In genomic region chr8:46859164-46859846, GRCm38 (mm10) we compare ENCODE assay signal across 8 mouse cellular contexts.
A peak's percentile ranks its signal among the peaks of the same experiment; 100 is the strongest.
DNase-seq lines count a peak whose midpoint lies in the region; ATAC-seq lines count a peak whose summit lies in the region.

No protein-coding gene starts in this region.

- DNase-seq in embryo, embryonic 10.5 days (ENCODE audit: low spot score), result peak; percentile 29
- no peak for DNase-seq in embryo, embryonic 9.5 days (ENCODE audit: extremely low spot score)
- no peak for DNase-seq in midbrain, embryonic 10.5 days (ENCODE audit: low spot score)
- no peak for DNase-seq in midbrain, embryonic 11.5 days (ENCODE audit: low spot score, missing footprints)
- peak; percentile 66 for DNase-seq in lung, postnatal 10 days
- DNase-seq in thymus, postnatal 14 days, result peak; percentile 54
- no peak for DNase-seq in forebrain, embryonic 11.5 days (ENCODE audit: low spot score)
- no peak for DNase-seq in layer of hippocampus, postnatal 36 days

- H3K9me3 ChIP-seq in midbrain, embryonic 10.5 days (replicated peaks), result no peaks in the 10 kb centered on the region
- H3K9me3 ChIP-seq in midbrain, embryonic 11.5 days (ENCODE audit: control insufficient read depth, low read length), result no peaks in the 10 kb centered on the region
- H3K9me3 ChIP-seq in forebrain, embryonic 11.5 days (ENCODE audit: control insufficient read depth, low read length), result no peaks in the 10 kb centered on the region

- H3K27me3 ChIP-seq in midbrain, embryonic 10.5 days (ENCODE audit: low read depth, poor library complexity, severe bottlenecking), result no peaks in the 10 kb centered on the region
- no peaks in the 10 kb centered on the region for H3K27me3 ChIP-seq in midbrain, embryonic 11.5 days (ENCODE audit: control insufficient read depth, insufficient read depth, low read length)
- no peaks in the 10 kb centered on the region for H3K27me3 ChIP-seq in forebrain, embryonic 11.5 days (ENCODE audit: control insufficient read depth, insufficient read depth, low read length)

- H3K9ac ChIP-seq in midbrain, embryonic 11.5 days (ENCODE audit: low read length), result no peak overlapping the region
- H3K9ac ChIP-seq in forebrain, embryonic 11.5 days (ENCODE audit: low read length), result no peak overlapping the region

- peak overlapping the region; percentile 3; the same call in 1 of the 2 replicates for H3K27ac ChIP-seq in midbrain, embryonic 10.5 days (replicated peaks)
- no peak overlapping the region for H3K27ac ChIP-seq in midbrain, embryonic 11.5 days (ENCODE audit: low read depth, low read length)
- no peak overlapping the region for H3K27ac ChIP-seq in forebrain, embryonic 11.5 days (ENCODE audit: low read depth, low read length)

- H3K4me2 ChIP-seq in midbrain, embryonic 11.5 days, result no peak overlapping the region
- no peak overlapping the region for H3K4me2 ChIP-seq in forebrain, embryonic 11.5 days (ENCODE audit: low read depth, low read length, severe bottlenecking)

- no peaks in the 10 kb centered on the region for H3K36me3 ChIP-seq in midbrain, embryonic 10.5 days
- H3K36me3 ChIP-seq in midbrain, embryonic 11.5 days (ENCODE audit: control insufficient read depth, insufficient read depth, low read length), result no peaks in the 10 kb centered on the region
- no peaks in the 10 kb centered on the region for H3K36me3 ChIP-seq in forebrain, embryonic 11.5 days (ENCODE audit: control insufficient read depth, insufficient read depth, low read length)

- peaks cover 4% of the 10 kb centered on the region for H3K4me1 ChIP-seq in midbrain, embryonic 10.5 days
- H3K4me1 ChIP-seq in midbrain, embryonic 11.5 days (ENCODE audit: control insufficient read depth, insufficient read depth, low read length), result no peaks in the 10 kb centered on the region
- peaks cover 3% of the 10 kb centered on the region; the same call in 1 of the 2 replicates for H3K4me1 ChIP-seq in forebrain, embryonic 11.5 days (replicated peaks; ENCODE audit: control insufficient read depth, insufficient read depth, low read length)

- H3K4me3 ChIP-seq in midbrain, embryonic 10.5 days, result no peak overlapping the region
- no peak overlapping the region for H3K4me3 ChIP-seq in midbrain, embryonic 11.5 days (ENCODE audit: low read depth, low read length)
- no peak overlapping the region for H3K4me3 ChIP-seq in forebrain, embryonic 11.5 days (ENCODE audit: low read depth, low read length)

- 56% methylated on average over 7 of the region's 7 CpGs for WGBS in midbrain, embryonic 10.5 days
- 49% methylated on average over 7 of the region's 7 CpGs for WGBS in midbrain, embryonic 11.5 days
- 48% methylated on average over 7 of the region's 7 CpGs for WGBS in forebrain, embryonic 11.5 days

- ATAC-seq in midbrain, embryonic 11.5 days (ENCODE audit: low FRiP score), result no peak
- ATAC-seq in forebrain, embryonic 11.5 days (replicated peaks; ENCODE audit: low FRiP score), result no peak

Comparison
In these comparisons a context has a peak if more than half of its experiments do, and no peak if none do; other contexts are left out.
1. DNase-seq: peak in embryo, embryonic 10.5 days (single experiment), lung, postnatal 10 days (single experiment) and thymus, postnatal 14 days (single experiment); none in embryo, embryonic 9.5 days (single experiment), midbrain, embryonic 10.5 days (single experiment), midbrain, embryonic 11.5 days (single experiment), forebrain, embryonic 11.5 days (single experiment) and layer of hippocampus, postnatal 36 days (0 of 2).